Mouse (Mus musculus) C2C12 (cell line): Measurements from ENCODE around the gene Vwa5b1.

Source experiments
- CTCF ChIP-seq: IDR thresholded peaks from one replicate; pipeline ENCODE4 v1.5.1; 2011; ENCODE audit not compliant: control insufficient read depth, insufficient read depth, insufficient read length
- MAX ChIP-seq: IDR thresholded peaks from one replicate; pipeline ENCODE4 v1.6.1; 2011; ENCODE audit warnings: mild to moderate bottlenecking, control low read depth
- MYOD1 ChIP-seq: IDR thresholded peaks from one replicate; pipeline ENCODE4 v1.6.1; 2011; ENCODE audit warnings: low read depth; ENCODE audit not compliant: control insufficient read depth, insufficient read length
- MYOG ChIP-seq: IDR thresholded peaks from one replicate; pipeline ENCODE4 v1.6.1; 2011; ENCODE audit not compliant: control insufficient read depth, insufficient read length; ENCODE audit errors: extremely low read depth

DNA sequence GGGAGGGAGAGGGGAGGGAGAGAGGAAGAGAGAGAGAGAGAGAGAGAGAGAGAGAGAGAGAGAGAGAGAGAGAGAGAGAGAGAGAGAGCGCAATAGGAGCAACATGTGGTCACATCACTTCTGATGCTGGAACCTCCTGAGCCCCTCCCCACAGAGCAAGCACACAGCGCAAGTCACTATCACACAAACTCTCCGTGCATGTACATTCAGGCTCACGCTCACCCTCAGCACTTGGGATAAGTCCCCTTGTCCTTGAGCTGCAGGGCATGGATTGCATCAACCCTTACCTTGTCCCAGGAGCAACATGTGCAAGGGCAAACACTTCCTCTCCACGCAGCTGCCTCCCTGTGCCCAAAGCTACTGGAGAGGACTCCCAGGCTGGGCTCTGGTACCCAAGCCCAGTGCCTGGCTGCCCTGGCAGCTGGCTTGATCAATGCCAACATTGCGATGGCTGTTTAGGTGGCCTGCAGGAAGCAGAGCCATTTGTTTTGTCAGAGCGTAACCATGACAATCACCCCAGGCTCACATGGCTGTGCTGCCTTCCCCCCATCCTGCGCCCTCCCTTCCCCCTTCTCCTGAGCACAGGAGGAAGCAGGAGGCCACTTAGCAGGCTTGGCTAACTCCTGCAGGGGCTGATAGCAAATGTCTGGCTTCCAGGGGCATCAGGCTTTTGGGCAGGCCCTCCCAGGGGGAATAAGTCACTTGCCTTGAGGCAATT, at the start of gene Vwa5b1:
- TF ChIP-seq MYOG (no peak), CTCF (no peak), MYOD1 (no peak), MAX (no peak)
